Mouse (Mus musculus): ENCODE measurements around the gene Gas7. TPM values are rescaled to one million over a fixed set of nuclear protein-coding genes. Genes with fewer than 3 reads are reported as not detected.
A peak's percentile ranks its signal among the peaks of the same experiment; 100 is the strongest.

The Gas7 gene
- total RNA-seq, 1 experiment from 2014 or later: 1.3 TPM

DNA sequence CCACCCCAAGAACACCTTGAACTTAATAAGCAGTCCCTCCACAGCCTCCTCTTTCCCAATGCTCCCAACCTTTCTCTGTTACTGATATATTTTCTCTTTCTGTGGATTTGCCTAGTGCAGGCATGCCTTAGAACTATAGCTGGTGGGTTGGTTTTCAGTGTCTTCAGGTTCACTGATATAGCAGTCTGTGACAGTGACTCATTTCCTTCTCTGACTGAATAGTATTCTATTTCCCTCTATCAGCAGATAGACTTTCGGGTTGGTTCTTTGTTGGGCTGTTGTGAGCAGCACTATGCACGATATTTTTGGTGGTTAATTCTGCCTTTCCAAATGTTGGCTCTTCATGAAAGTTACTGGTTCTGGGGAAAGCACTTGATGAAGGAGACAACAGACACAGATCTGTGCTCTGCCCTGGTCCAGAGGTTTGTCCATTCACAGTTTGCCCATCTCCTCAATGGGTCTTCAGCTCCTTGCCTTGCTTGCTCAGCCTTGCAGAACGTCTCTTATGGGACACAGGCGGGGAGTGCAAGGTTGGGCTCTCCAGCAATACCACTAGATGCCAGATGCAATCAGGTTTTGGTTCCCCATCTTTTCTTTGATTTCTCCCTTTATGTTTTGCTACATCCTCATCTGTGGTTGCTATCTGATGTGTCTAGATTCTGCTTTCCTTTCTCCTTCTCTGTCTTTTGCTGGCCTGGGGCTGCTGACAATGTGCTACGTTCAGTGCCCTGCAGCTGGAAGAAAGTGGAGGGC lies 25.1 kb downstream of the Gas7 start:
- ATAC-seq (replicated peaks in 1 of 2; ENCODE audit: insufficient read depth in 1 of 2, low FRiP score in 2 of 2, low TSS enrichment in 1 of 2, low read depth in 1 of 2, poor library complexity in 2 of 2, severe bottlenecking in 2 of 2): no peak

GRCm38 (mm10) chr11:67481691-67482090 lies 26.5 kb downstream of the Gas7 start:
- no peak for ATAC-seq (replicated peaks in 1 of 2; ENCODE audit: insufficient read depth in 1 of 2, low FRiP score in 2 of 2, low TSS enrichment in 1 of 2, low read depth in 1 of 2, poor library complexity in 2 of 2, severe bottlenecking in 2 of 2)

- peak; percentile 47 to 63 for ATAC-seq (replicated peaks in 1 of 2; ENCODE audit: insufficient read depth in 1 of 2, low FRiP score in 2 of 2, low TSS enrichment in 1 of 2, low read depth in 1 of 2, poor library complexity in 2 of 2, severe bottlenecking in 2 of 2)
These were observed 27.1 kb downstream of the Gas7 start for GRCm38 (mm10) chr11:67482217-67482760.

DNA sequence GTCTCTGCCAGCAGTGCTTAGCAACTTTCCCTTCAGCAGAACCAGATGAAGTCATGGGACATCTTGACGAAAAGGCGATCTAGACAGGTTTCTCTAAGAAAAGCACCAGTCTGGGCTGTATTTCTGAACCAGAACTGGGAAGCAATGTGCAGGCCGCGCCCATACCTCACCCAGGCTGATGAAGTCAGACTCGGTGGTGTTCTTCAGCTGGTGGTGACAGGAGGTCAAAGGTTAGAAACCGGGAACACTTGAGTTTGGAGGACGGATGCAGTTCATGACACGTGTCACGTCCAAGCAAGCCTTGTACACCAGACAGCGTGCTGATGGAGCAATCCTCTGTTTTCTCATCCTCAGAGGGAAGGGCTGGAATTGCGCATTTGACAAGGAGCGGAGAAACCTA lies 32.9 kb downstream of the Gas7 start:
- ATAC-seq (replicated peaks in 1 of 2; ENCODE audit: insufficient read depth in 1 of 2, low FRiP score in 2 of 2, low TSS enrichment in 1 of 2, low read depth in 1 of 2, poor library complexity in 2 of 2, severe bottlenecking in 2 of 2): no peak

- no peak for ATAC-seq (replicated peaks in 1 of 2; ENCODE audit: insufficient read depth in 1 of 2, low FRiP score in 2 of 2, low TSS enrichment in 1 of 2, low read depth in 1 of 2, poor library complexity in 2 of 2, severe bottlenecking in 2 of 2)
These were observed 34.5 kb downstream of the Gas7 start for GRCm38 (mm10) chr11:67489647-67490175.

GRCm38 (mm10) chr11:67496796-67497195 lies 41.6 kb downstream of the Gas7 start:
- ATAC-seq (replicated peaks in 1 of 2; ENCODE audit: insufficient read depth in 1 of 2, low FRiP score in 2 of 2, low TSS enrichment in 1 of 2, low read depth in 1 of 2, poor library complexity in 2 of 2, severe bottlenecking in 2 of 2): no peak

DNA sequence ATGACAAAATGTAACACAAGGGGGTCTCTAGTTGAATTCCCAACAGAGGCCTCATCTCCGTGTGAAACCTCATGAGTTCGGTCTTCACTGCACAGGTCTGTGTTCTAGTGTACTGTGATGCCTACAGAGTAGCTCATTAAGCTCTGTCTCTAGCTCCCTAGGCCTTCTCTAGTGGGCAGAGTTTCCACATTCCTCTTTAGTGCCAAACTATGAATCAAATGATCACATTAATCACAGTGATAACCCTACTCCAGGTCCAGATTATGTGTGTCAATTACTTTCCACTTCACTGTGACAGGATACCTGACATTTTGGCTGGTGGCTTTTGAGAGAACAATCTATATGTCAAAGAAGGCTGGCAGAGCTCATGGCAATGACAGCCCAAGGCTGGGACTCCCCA lies 44.9 kb downstream of the Gas7 start:
- ATAC-seq (replicated peaks in 1 of 2; ENCODE audit: insufficient read depth in 1 of 2, low FRiP score in 2 of 2, low TSS enrichment in 1 of 2, low read depth in 1 of 2, poor library complexity in 2 of 2, severe bottlenecking in 2 of 2): no peak

GRCm38 (mm10) chr11:67501468-67502244 lies 46.4 kb downstream of the Gas7 start:
- no peak for ATAC-seq (replicated peaks in 1 of 2; ENCODE audit: insufficient read depth in 1 of 2, low FRiP score in 2 of 2, low TSS enrichment in 1 of 2, low read depth in 1 of 2, poor library complexity in 2 of 2, severe bottlenecking in 2 of 2)

- ATAC-seq (replicated peaks in 1 of 2; ENCODE audit: insufficient read depth in 1 of 2, low FRiP score in 2 of 2, low TSS enrichment in 1 of 2, low read depth in 1 of 2, poor library complexity in 2 of 2, severe bottlenecking in 2 of 2): no peak
These were observed 54.1 kb downstream of the Gas7 start for GRCm38 (mm10) chr11:67509219-67509876.

GRCm38 (mm10) chr11:67510831-67511230 lies 55.6 kb downstream of the Gas7 start:
- ATAC-seq (replicated peaks in 1 of 2; ENCODE audit: insufficient read depth in 1 of 2, low FRiP score in 2 of 2, low TSS enrichment in 1 of 2, low read depth in 1 of 2, poor library complexity in 2 of 2, severe bottlenecking in 2 of 2): no peak

DNA sequence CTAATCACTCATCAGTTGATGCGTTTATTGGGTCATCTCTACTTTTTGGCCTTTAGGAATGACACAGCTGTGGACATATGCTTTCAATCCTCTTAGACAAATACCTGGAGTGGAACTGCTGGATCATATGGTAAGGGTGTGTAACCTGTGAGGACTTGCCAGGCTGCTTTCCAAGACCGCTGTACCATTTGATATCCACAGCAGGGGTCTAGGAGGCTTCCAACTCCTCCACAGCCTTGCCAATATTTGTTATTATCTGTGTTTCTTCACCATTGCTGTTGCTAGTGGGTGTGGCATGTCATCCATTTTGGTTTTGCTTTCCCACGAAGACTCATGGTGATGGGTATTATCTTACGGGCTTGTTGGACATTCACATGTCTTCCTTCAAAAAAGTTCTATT lies 57.8 kb downstream of the Gas7 start:
- no peak for ATAC-seq (replicated peaks in 1 of 2; ENCODE audit: insufficient read depth in 1 of 2, low FRiP score in 2 of 2, low TSS enrichment in 1 of 2, low read depth in 1 of 2, poor library complexity in 2 of 2, severe bottlenecking in 2 of 2)

GRCm38 (mm10) chr11:67514401-67514800 lies 59.2 kb downstream of the Gas7 start:
- ATAC-seq (replicated peaks in 1 of 2; ENCODE audit: insufficient read depth in 1 of 2, low FRiP score in 2 of 2, low TSS enrichment in 1 of 2, low read depth in 1 of 2, poor library complexity in 2 of 2, severe bottlenecking in 2 of 2): no peak; a peak in 1 of 4 replicates

DNA sequence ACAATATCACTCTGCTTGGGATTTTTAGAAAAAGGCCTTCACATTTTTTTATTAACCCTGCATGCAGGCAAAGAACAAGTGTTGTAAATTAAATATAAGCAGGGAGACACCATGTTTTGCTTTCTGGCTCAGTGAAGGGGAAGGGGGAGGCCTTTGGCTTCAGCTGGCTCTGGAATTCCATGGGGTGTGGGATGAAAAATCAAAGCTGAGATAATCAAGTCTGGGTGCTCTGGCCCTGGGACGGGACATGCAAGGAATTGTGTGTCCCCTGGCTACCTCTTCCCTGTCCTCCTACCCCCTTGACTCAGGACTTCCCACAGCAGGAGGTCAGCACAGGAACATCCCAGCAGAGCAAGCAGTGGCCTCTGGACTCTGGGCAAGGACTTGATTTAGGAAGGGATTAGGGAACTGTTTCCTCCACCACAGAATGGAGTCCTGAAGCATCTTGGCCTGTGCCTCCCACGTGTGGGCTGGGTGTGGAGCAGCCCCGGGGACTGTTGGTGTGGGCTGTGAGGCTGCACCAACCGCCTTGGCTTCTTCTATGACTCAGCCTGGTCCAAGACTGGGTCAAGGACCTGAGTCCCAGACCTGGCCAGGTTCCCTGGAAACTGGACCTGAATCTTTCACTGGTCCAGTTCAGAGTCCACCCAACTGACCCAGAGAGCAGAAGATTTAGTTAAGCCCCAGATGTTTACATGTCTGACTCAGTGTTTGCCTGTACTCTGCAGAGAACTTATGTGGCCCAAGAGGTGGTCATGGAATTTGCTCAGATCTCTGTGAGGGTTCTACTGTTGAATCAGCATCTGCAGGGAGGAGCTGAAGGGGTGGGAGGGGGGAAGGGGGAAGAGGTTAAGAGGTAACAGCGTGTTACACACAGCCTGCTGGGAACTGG lies 60.0 kb downstream of the Gas7 start:
- ATAC-seq (replicated peaks in 1 of 2; ENCODE audit: insufficient read depth in 1 of 2, low FRiP score in 2 of 2, low TSS enrichment in 1 of 2, low read depth in 1 of 2, poor library complexity in 2 of 2, severe bottlenecking in 2 of 2): no peak

DNA sequence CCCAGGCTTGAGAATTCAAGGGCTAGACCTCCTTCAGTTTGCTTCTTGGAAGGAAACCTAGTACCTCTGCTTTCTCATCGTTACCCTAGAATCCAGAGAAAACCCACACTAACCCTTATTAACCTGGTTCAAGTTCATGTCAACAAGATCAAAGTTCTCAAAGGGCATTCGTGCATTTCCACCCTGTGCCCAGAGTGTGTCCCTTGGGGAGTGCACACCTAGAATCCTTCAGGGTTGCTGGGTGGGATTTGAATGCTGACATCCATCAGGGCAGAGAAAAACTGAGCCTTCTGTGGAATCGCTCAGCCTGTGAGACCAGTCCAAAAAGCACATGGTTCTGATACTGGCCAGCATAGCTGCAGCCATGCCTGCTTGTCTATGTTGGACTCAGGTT lies 60.7 kb downstream of the Gas7 start:
- no peak for ATAC-seq (replicated peaks in 1 of 2; ENCODE audit: insufficient read depth in 1 of 2, low FRiP score in 2 of 2, low TSS enrichment in 1 of 2, low read depth in 1 of 2, poor library complexity in 2 of 2, severe bottlenecking in 2 of 2)

DNA sequence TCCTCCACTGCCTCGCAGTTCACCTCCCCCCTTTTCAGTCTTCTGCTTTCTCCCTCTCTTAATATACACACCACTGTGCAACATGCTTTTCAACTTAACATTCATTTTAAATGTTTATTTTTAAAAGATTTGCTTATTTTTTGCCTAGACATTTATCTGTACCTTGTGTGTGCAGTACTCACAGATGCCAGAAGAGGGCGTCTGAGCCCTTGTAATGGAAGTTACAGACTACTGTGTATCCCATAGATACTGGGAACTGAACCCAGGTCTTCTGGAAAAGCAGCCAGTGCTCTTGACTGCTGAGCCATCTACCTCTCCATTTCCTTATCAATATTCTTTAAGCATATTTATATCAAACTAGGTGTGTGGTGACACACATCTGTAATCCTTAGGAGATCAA lies 62.5 kb downstream of the Gas7 start:
- ATAC-seq (replicated peaks in 1 of 2; ENCODE audit: insufficient read depth in 1 of 2, low FRiP score in 2 of 2, low TSS enrichment in 1 of 2, low read depth in 1 of 2, poor library complexity in 2 of 2, severe bottlenecking in 2 of 2): no peak

DNA sequence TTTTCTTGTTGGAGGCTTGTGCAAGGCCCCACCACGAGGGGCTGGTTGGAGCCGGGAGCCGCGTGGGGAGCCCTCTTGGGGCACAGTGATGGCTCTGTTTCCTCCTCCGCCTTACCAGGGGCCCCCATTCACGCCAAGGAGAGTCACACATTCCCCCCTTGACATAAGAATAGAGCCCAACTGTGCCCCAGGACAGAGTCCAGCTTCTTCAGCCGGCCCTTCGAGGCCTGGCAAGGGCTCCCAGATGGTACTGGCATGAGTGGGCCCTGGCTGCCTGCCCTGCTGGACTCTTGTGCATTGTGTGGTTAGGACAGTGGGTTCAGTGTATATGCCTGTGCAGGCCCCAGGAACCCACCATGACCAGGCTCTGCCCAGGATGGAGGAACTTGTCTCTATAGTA lies 63.7 kb downstream of the Gas7 start:
- ATAC-seq (replicated peaks in 1 of 2; ENCODE audit: insufficient read depth in 1 of 2, low FRiP score in 2 of 2, low TSS enrichment in 1 of 2, low read depth in 1 of 2, poor library complexity in 2 of 2, severe bottlenecking in 2 of 2): no peak

- no peak for ATAC-seq (replicated peaks in 1 of 2; ENCODE audit: insufficient read depth in 1 of 2, low FRiP score in 2 of 2, low TSS enrichment in 1 of 2, low read depth in 1 of 2, poor library complexity in 2 of 2, severe bottlenecking in 2 of 2)
These were observed 67.4 kb downstream of the Gas7 start for GRCm38 (mm10) chr11:67522671-67523070.
